Comparison of ENCODE assay signal across 23 mouse cellular contexts in genomic region chr4:95205372-95205771, GRCm38 (mm10).
"Had no signal": no experiment of that assay in that cellular context is flagged by ENCODE, and none has a peak within 500 bp of the region (broad histone marks: within the 10 kb centered on the region; RNA-seq: fewer than 3 reads in every experiment).

No protein-coding gene starts in this region.

- H3K36me3 ChIP-seq: heart, embryonic 13.5 days; heart, embryonic 15.5 days; hindbrain, embryonic 13.5 days; hindbrain, embryonic 15.5 days; intestine, embryonic 15.5 days; limb, embryonic 12.5 days; liver, embryonic 12.5 days had no signal

- H3K9ac ChIP-seq: heart, embryonic 13.5 days; heart, embryonic 15.5 days; hindbrain, embryonic 13.5 days; hindbrain, embryonic 15.5 days; intestine, embryonic 15.5 days; limb, embryonic 12.5 days; liver, embryonic 12.5 days; liver, embryonic 14.5 days had no signal

- H3K4me1 ChIP-seq: hindbrain, embryonic 13.5 days; hindbrain, embryonic 15.5 days; intestine, embryonic 15.5 days had no signal

- H3K9me3 ChIP-seq: heart, embryonic 13.5 days; heart, embryonic 15.5 days; hindbrain, embryonic 13.5 days; hindbrain, embryonic 15.5 days; intestine, embryonic 15.5 days; limb, embryonic 12.5 days; liver, embryonic 12.5 days had no signal

- ATAC-seq: inflammation-experienced regulatory T-cells, adult 6 months; intestine, embryonic 15.5 days; intestine, postnatal 0 days; liver, embryonic 12.5 days had no signal

- H3K27me3 ChIP-seq: heart, embryonic 13.5 days; heart, embryonic 15.5 days; hindbrain, embryonic 13.5 days; hindbrain, embryonic 15.5 days; intestine, embryonic 15.5 days; limb, embryonic 12.5 days; liver, embryonic 12.5 days had no signal

- H3K27ac ChIP-seq: heart, embryonic 13.5 days; heart, embryonic 15.5 days; hindbrain, embryonic 13.5 days; hindbrain, embryonic 15.5 days; intestine, embryonic 15.5 days; layer of hippocampus, adult 2 months; left cerebral cortex, adult 2 months; limb, embryonic 12.5 days; liver, embryonic 12.5 days; liver, embryonic 14.5 days had no signal

- H3K4me2 ChIP-seq: heart, embryonic 11.5 days; heart, embryonic 13.5 days; heart, embryonic 15.5 days; hindbrain, embryonic 13.5 days; hindbrain, embryonic 15.5 days; intestine, embryonic 15.5 days; limb, embryonic 12.5 days; liver, embryonic 12.5 days had no signal

- DNase-seq: gastrocnemius, postnatal 14 days; gastrocnemius, postnatal 36 days; heart, adult 18-20 months; heart, postnatal 36 days; kidney, adult 18-20 months; kidney, adult 8-10 months; kidney, postnatal 10 days; kidney, postnatal 25 days; kidney, postnatal 4 days; liver had no signal

- H3K4me3 ChIP-seq: heart, embryonic 13.5 days; heart, embryonic 15.5 days; hindbrain, embryonic 13.5 days; hindbrain, embryonic 15.5 days; intestine, embryonic 15.5 days; layer of hippocampus, adult 2 months; left cerebral cortex, adult 2 months; limb, embryonic 12.5 days; liver, embryonic 12.5 days had no signal
